Mouse (Mus musculus) 3T3-L1 (cell line): ENCODE measurements around the gene Gm21913.
"Not testable (repeated sequence)": the region's sequence is repeated elsewhere in the genome, so short reads cannot be mapped to it uniquely, and the experiment has no call there.

ENCODE experiments used
- DNase-seq: peaks from one replicate; pipeline ENCODE4 v3.0.0-alpha.2; 2015; ENCODE audit warnings: low read depth, low spot score

Gm21913 gene

GRCm38 (mm10) chrY:74623596-74623995 lies at the start of gene Gm21913:
Gene Gm21913, plus strand, starts transcription at chrY:74623896.
- DNase-seq = not testable (repeated sequence)
